Mouse (Mus musculus): Measurements from ENCODE around the gene Ppm1n.

DNA sequence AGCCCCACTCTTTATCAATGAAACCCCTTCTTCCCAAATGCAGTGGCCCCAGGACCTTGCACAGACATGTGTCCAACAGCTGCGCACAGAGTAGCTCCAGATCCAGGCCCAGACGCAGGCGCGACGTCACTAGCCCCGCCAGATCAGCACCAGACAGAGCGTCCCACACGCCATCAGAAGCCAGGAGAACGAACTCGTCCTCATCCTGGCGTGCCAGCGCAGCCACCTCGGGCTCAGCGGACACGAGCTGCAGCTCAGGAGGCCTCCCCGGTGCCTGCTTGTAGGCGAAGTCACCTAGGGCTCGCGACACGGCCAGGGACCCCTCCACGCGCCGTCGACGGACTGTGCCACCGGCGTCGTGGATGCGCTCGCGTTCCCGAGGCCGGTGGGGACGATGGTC, 812 bp downstream of the Ppm1n start:
- TF ChIP-seq CTCF (IDR thresholded peaks at IDR 0.05; ENCODE audit: low read depth) = no peak
- no peak for TF ChIP-seq EP300 (IDR thresholded peaks at IDR 0.05; ENCODE audit: low read depth)

Data from liver, postnatal 0 days (tissue).